In the genomic region with DNA sequence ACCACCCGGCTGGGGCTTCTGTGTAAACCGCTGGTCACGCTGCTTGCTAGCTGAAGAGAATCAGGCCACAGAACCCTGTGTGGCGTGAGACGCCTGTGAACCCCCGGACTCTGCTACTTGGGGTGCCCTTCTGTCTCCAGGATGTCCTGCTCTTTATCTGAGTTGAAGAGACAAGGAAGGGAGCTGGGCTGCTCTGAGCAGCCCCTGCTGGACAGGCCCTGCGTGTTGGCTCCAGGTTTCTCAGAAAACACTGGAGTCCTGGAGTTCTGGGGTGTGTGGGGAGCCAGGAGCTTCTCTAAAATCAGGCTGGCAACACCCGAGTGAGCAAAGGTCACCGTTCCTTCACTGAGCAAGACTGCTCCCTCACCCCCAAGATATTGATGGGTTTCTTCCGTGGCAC, we compare ENCODE assay signal across 16 mouse cellular contexts.
"Had no signal": no experiment of that assay in that cellular context is flagged by ENCODE, and none has a peak within 500 bp of the region (broad histone marks: within the 10 kb centered on the region; RNA-seq: fewer than 3 reads in every experiment).

No protein-coding gene starts in this region.

- DNase-seq: kidney, adult 2 months; kidney, postnatal 14 days; layer of hippocampus, postnatal 36 days; lung, postnatal 36 days; midbrain, embryonic 14.5 days; right cerebral cortex, adult 18-20 months; right cerebral cortex, postnatal 25 days; thymus, adult 18-20 months; thymus, postnatal 25 days had no signal

- H3K4me3 ChIP-seq: hindbrain, embryonic 15.5 days; kidney, embryonic 15.5 days; limb, embryonic 13.5 days; midbrain, embryonic 10.5 days; myocyte; neural tube, embryonic 15.5 days had no signal

- H3K9me3 ChIP-seq: hindbrain, embryonic 15.5 days; kidney, embryonic 15.5 days; limb, embryonic 13.5 days; midbrain, embryonic 10.5 days; neural tube, embryonic 15.5 days had no signal

- H3K36me3 ChIP-seq: hindbrain, embryonic 15.5 days; kidney, embryonic 15.5 days; limb, embryonic 13.5 days; midbrain, embryonic 10.5 days; neural tube, embryonic 15.5 days had no signal

- H3K27ac ChIP-seq: hindbrain, embryonic 15.5 days; kidney, embryonic 15.5 days; limb, embryonic 13.5 days; liver, embryonic 14.5 days; midbrain, embryonic 10.5 days; neural tube, embryonic 15.5 days had no signal

- H3K9ac ChIP-seq: hindbrain, embryonic 15.5 days; kidney, embryonic 15.5 days; limb, embryonic 13.5 days; liver, embryonic 14.5 days; neural tube, embryonic 15.5 days had no signal

- H3K4me2 ChIP-seq: hindbrain, embryonic 15.5 days; kidney, embryonic 15.5 days; limb, embryonic 13.5 days; neural tube, embryonic 15.5 days had no signal
